Mouse (Mus musculus) left cerebral cortex, adult 11 months (tissue): Measurements from ENCODE around the gene Ank.

ENCODE experiments used
- DNase-seq: peaks from one replicate; pipeline ENCODE4 v3.0.0; 2022; ENCODE audit warnings: low spot score

Ank gene

DNA sequence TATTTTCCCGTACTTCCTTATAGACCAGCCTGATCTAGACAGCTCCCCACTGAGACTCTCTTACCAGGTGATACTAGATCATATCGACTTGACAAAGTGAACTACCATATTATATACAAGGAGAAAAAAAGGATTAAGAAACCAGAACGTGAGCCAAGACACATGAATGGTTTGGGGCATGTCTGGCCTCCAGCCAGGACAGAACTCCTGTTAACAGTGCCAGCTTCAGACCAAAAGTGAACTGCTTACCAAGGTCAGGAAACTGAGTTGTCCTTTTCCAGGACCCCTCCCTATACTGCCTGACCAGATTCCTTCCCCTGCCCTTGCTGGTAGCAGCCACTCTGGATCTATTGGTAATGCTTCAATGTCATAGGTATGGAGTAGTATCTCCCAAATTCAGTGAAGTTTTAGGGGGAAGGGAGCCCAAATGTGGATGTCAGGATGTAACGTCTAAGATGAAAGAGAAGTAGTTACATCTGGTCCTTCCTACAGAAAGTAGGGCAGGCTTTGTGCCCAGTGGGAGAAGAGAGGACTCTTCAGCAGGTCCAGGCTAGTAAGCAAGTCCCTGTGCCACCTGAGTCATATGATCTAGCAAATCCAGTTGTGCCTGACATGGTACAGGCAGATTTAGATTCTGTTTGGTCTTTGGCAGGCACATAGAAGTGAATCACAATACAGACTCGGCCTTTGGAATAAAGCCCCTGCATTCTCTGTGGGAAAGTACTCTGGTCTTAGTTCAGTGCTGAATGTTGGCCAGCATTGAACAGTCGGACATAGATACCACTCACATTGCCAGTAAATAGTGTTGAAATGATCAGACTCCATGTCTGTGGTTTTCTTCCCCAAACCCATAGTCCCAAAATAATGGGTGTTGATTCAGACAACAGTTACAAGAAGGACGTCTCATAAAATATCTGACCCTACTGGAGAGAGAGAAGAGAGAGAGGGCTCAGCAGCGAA is 167.7 kb downstream of the Ank start:
- DNase-seq: no peak

GRCm38 (mm10) chr15:27641171-27641570 is 174.7 kb downstream of the Ank start:
- DNase-seq: no peak

DNA sequence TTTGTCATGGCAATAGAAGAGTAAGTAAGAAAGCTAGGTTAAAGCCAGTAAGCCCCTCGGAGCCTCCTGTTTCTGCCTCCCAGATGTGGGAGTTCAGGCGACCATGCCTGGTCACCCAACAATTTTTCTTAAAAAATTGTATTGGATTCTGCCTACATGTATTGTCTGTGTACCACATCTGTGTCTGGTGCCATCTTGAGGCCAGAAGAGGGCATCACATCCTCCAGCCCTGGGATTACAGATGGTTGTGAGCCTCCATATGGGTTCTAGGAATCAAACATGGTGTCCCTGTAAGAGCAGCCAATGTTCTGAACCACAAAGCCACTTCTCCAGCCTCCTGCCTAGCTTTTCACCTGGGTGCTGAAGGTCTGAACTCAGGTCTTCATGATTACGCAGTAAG is 176.4 kb downstream of the Ank start:
- DNase-seq: no peak
